Mouse (Mus musculus): Measurements from ENCODE around the gene Ptgis. TPM values are rescaled to one million over a fixed set of nuclear protein-coding genes. Genes with fewer than 3 reads are reported as not detected.
"Not testable (repeated sequence)": the region's sequence is repeated elsewhere in the genome, so short reads cannot be mapped to it uniquely, and the experiment has no call there.

The Ptgis gene
- total RNA-seq, 1 experiment from 2014 or later: not detected

GRCm38 (mm10) chr2:167233771-167234170 is 6.6 kb downstream of the Ptgis start:
- ATAC-seq (replicated peaks; ENCODE audit: low read depth, poor library complexity, severe bottlenecking): no peak

GRCm38 (mm10) chr2:167233009-167233335 is 7.4 kb downstream of the Ptgis start:
- no peak for ATAC-seq (replicated peaks; ENCODE audit: low read depth, poor library complexity, severe bottlenecking)

- no peak for ATAC-seq (replicated peaks; ENCODE audit: low read depth, poor library complexity, severe bottlenecking)
Measured at GRCm38 (mm10) chr2:167232132-167233008, 8.0 kb downstream of the Ptgis start.

- peak; percentile 56; the same call in 1 of the 2 replicates for ATAC-seq (replicated peaks; ENCODE audit: low read depth, poor library complexity, severe bottlenecking)
Measured at GRCm38 (mm10) chr2:167230554-167230953, 9.8 kb downstream of the Ptgis start.

GRCm38 (mm10) chr2:167224937-167225336 is 15.5 kb downstream of the Ptgis start:
- no peak for ATAC-seq (replicated peaks; ENCODE audit: low read depth, poor library complexity, severe bottlenecking)

GRCm38 (mm10) chr2:167224194-167224593 is 16.2 kb downstream of the Ptgis start:
- no peak for ATAC-seq (replicated peaks; ENCODE audit: low read depth, poor library complexity, severe bottlenecking)

- peak; percentile 84 for ATAC-seq (replicated peaks; ENCODE audit: low read depth, poor library complexity, severe bottlenecking)
Measured at GRCm38 (mm10) chr2:167222152-167222551, 18.3 kb downstream of the Ptgis start.

GRCm38 (mm10) chr2:167221159-167221845 is 19.1 kb downstream of the Ptgis start:
- no peak for ATAC-seq (replicated peaks; ENCODE audit: low read depth, poor library complexity, severe bottlenecking)

- ATAC-seq (replicated peaks; ENCODE audit: low read depth, poor library complexity, severe bottlenecking): no peak
Measured at GRCm38 (mm10) chr2:167220736-167221135, 19.7 kb downstream of the Ptgis start.

GRCm38 (mm10) chr2:167219154-167219775 is 21.1 kb downstream of the Ptgis start:
- peak; percentile 87 for ATAC-seq (replicated peaks; ENCODE audit: low read depth, poor library complexity, severe bottlenecking)

GRCm38 (mm10) chr2:167213666-167214065 is 26.7 kb downstream of the Ptgis start:
- ATAC-seq (replicated peaks; ENCODE audit: low read depth, poor library complexity, severe bottlenecking): no peak

- no peak for ATAC-seq (replicated peaks; ENCODE audit: low read depth, poor library complexity, severe bottlenecking)
Measured at GRCm38 (mm10) chr2:167213076-167213475, 27.3 kb downstream of the Ptgis start.

- no peak for ATAC-seq (replicated peaks; ENCODE audit: low read depth, poor library complexity, severe bottlenecking)
Measured at GRCm38 (mm10) chr2:167212551-167212950, 27.9 kb downstream of the Ptgis start.

GRCm38 (mm10) chr2:167212089-167212488 is 28.3 kb downstream of the Ptgis start:
- ATAC-seq (replicated peaks; ENCODE audit: low read depth, poor library complexity, severe bottlenecking): no peak

GRCm38 (mm10) chr2:167209900-167210299 is 30.5 kb downstream of the Ptgis start:
- no peak for ATAC-seq (replicated peaks; ENCODE audit: low read depth, poor library complexity, severe bottlenecking)

- ATAC-seq (replicated peaks; ENCODE audit: low read depth, poor library complexity, severe bottlenecking): no peak
Measured at GRCm38 (mm10) chr2:167208984-167209383, 31.4 kb downstream of the Ptgis start.

- no peak for ATAC-seq (replicated peaks; ENCODE audit: low read depth, poor library complexity, severe bottlenecking)
Measured at GRCm38 (mm10) chr2:167205918-167206629, 34.3 kb downstream of the Ptgis start.

- ATAC-seq (replicated peaks; ENCODE audit: low read depth, poor library complexity, severe bottlenecking): not testable (repeated sequence)
Measured at GRCm38 (mm10) chr2:167204686-167205085, 35.7 kb downstream of the Ptgis start.

GRCm38 (mm10) chr2:167203505-167204166 is 36.8 kb downstream of the Ptgis start:
- ATAC-seq (replicated peaks; ENCODE audit: low read depth, poor library complexity, severe bottlenecking): peak; percentile 51; the same call in 1 of the 2 replicates

Measured in common myeloid progenitor, adult 5-6 weeks (primary cell).